Mouse (Mus musculus) intestine, embryonic 16.5 days (tissue): ENCODE results near the gene Plch2. TPM values are rescaled to one million over a fixed set of nuclear protein-coding genes. Genes with fewer than 3 reads are reported as not detected.
A peak's percentile ranks its signal among the peaks of the same experiment; 100 is the strongest.

ENCODE experiments used
- ATAC-seq: fragments of 200-750 bp; cut with Nextera tagmentation; 2 replicates; pipeline ENCODE4 v1.8.0; 2017; ENCODE audit warnings: moderate TSS enrichment, moderate library complexity
- H3K27ac ChIP-seq: fragments of 300-500 bp; sonication (generic); 2 replicates; pipeline ENCODE4 v1.5.1; 2014; ENCODE audit warnings: mild to moderate bottlenecking, low read length
- H3K27me3 ChIP-seq: fragments of 300-500 bp; sonication (generic); replicated peaks from 2 replicates; pipeline ENCODE4 v1.6.1; 2014; ENCODE audit warnings: low read length, control low read depth, mixed read lengths; ENCODE audit not compliant: control insufficient read depth, insufficient read depth
- H3K36me3 ChIP-seq: fragments of 300-500 bp; sonication (generic); 2 replicates; pipeline ENCODE4 v1.6.1; 2014; ENCODE audit warnings: low read length, control low read depth; ENCODE audit not compliant: control insufficient read depth, insufficient read depth
- H3K4me1 ChIP-seq: fragments of 300-500 bp; sonication (generic); 2 replicates; pipeline ENCODE4 v1.6.1; 2014; ENCODE audit warnings: low read length, control low read depth, mixed read lengths; ENCODE audit not compliant: control insufficient read depth, insufficient read depth
- H3K4me2 ChIP-seq: fragments of 300-500 bp; sonication (generic); 2 replicates; pipeline ENCODE4 v1.6.1; 2014; ENCODE audit warnings: low read depth, low read length, control low read depth
- H3K4me3 ChIP-seq: fragments of 300-500 bp; sonication (generic); 2 replicates; pipeline ENCODE4 v1.5.1; 2014; ENCODE audit warnings: mild to moderate bottlenecking, low read length
- H3K9ac ChIP-seq: fragments of 300-500 bp; sonication (generic); 2 replicates; pipeline ENCODE4 v1.6.1; 2014; ENCODE audit warnings: low read depth, low read length
- H3K9me3 ChIP-seq: fragments of 300-500 bp; sonication (generic); 2 replicates; pipeline ENCODE4 v1.6.1; 2016; ENCODE audit warnings: low read length, control low read depth; ENCODE audit not compliant: control insufficient read depth
- WGBS: fragments of 180-500 bp; shearing (Covaris S2); extraction: QIAGEN DNeasy Blood & Tissue Kit; methylation state at CpG from one replicate; pipeline ENCODE4 v1.1.7; 2014; 5-methylcytosine and 5-hydroxymethylcytosine counted together
- polyA plus RNA-seq: library from polyadenylated mRNA; unstranded; fragments of >200 nt; fragmentation: Nextera tagmentation; extraction: Ambion mirVana; gene quantifications from 2 replicates; pipeline ENCODE4 v1.2.1, GENCODE M21; 2015

Gene Plch2
- polyA plus RNA-seq, 1 experiment from 2014 or later, result 19.8 TPM

DNA sequence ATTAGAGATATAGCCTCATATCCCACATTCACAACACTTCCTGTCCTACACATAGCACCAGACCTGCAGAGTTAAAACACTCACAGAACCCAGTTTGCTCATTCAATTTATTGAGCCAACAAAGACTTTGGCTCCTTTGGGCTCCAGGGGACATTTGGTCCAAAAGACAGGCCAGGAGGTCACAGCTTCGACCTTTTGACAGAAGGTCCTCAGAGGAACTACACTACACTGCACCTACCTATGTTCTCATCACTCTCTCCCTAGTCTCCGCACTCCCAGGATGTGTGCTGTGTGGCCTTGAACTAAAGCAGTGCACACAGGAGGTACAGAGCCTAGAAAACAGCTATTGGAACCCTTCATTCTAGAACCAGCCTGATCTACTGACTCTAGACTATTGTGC is 19.2 kb upstream of the Plch2 start:
- no peak overlapping the region for H3K4me3 ChIP-seq
- 94% methylated on average over 2 of the region's 2 CpGs for WGBS
- H3K27ac ChIP-seq, result no peak overlapping the region
- H3K9me3 ChIP-seq, result no peaks in the 10 kb centered on the region
- peaks cover 5% of the 10 kb centered on the region; the same call in 1 of the 2 replicates for H3K4me1 ChIP-seq
- H3K4me2 ChIP-seq, result no peak overlapping the region
- no peaks in the 10 kb centered on the region for H3K27me3 ChIP-seq
- H3K36me3 ChIP-seq, result peaks cover 37% of the 10 kb centered on the region
- ATAC-seq, result no peak
- no peak overlapping the region for H3K9ac ChIP-seq

DNA sequence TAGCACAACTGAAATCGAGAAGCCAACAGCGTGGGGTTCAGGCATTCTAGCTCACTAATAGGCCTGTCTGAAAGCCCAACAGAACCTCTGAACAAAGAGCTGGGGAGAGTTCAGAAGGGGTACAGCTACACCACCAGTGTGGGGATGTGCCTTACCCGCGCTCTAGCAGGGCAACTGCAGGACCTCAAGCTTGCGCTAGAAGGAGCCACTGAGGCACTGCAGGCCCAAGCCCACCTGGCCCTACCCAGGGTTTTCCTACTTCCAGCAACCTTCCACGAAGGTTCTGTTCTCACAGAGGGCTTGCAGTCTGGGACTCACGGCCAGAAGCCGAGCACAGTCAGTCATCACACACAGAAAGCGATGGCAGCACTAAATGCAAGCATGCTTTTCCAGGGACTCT is 18.6 kb upstream of the Plch2 start:
- H3K9me3 ChIP-seq, result no peaks in the 10 kb centered on the region
- no peak overlapping the region for H3K4me3 ChIP-seq
- no peak overlapping the region for H3K4me2 ChIP-seq
- no peaks in the 10 kb centered on the region for H3K4me1 ChIP-seq
- H3K27me3 ChIP-seq, result no peaks in the 10 kb centered on the region
- no peak overlapping the region for H3K9ac ChIP-seq
- 91% methylated on average over 9 of the region's 9 CpGs for WGBS
- peaks cover 38% of the 10 kb centered on the region for H3K36me3 ChIP-seq
- no peak for ATAC-seq
- no peak overlapping the region for H3K27ac ChIP-seq

DNA sequence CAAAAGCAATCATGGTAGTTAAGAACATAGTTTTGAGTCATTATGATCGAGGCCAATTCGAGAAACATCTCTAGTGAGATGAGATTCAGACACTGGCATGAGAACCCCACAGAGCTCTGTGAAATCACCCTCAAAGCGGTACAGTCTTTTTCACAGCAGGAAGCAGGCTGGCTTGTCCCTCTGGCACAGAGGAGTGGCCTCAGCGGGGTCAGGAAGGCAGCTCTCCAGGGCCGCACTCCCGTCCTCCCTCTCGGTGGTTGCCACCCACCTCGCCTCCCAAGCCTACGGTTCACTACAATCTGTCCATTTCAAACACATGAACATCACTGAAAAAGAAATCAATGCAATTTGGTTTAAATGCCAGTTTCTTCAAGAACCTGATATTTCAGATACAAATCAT is 17.8 kb upstream of the Plch2 start:
- WGBS, result 80% methylated on average over 9 of the region's 9 CpGs
- Histone ChIP-seq H3K27ac (no peak overlapping the region), H3K4me1 (no peaks in the 10 kb centered on the region), H3K4me3 (no peak overlapping the region), H3K27me3 (no peaks in the 10 kb centered on the region), H3K9ac (no peak overlapping the region), H3K4me2 (no peak overlapping the region), H3K36me3 (peaks cover 39% of the 10 kb centered on the region), H3K9me3 (no peaks in the 10 kb centered on the region)
- no peak for ATAC-seq

DNA sequence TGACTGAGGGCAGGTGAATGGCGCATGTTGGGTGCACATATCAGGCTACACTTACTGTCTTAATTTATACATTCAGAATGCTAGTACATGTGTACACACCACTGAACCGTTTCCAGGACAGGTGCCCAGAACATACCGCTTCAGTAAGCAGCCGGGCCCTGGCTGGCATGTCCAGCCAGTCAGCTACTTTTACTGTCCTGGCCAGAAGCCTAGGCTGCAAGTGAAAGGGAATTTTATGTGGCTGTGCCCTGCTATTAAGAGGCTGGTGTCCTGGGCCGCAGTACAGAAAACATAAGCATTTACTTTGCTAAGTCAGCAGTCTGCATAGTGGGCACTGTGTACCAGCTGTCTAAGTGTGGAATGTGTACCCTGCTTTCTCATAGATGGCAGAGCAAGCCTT is 14.3 kb upstream of the Plch2 start:
- peaks cover 39% of the 10 kb centered on the region for H3K36me3 ChIP-seq
- H3K4me3 ChIP-seq, result no peak overlapping the region
- no peak overlapping the region for H3K27ac ChIP-seq
- H3K9ac ChIP-seq, result no peak overlapping the region
- H3K9me3 ChIP-seq, result no peaks in the 10 kb centered on the region
- WGBS, result 89% methylated on average over 5 of the region's 5 CpGs
- peaks cover 17% of the 10 kb centered on the region for H3K4me1 ChIP-seq
- no peak for ATAC-seq
- no peaks in the 10 kb centered on the region for H3K27me3 ChIP-seq
- no peak overlapping the region for H3K4me2 ChIP-seq

DNA sequence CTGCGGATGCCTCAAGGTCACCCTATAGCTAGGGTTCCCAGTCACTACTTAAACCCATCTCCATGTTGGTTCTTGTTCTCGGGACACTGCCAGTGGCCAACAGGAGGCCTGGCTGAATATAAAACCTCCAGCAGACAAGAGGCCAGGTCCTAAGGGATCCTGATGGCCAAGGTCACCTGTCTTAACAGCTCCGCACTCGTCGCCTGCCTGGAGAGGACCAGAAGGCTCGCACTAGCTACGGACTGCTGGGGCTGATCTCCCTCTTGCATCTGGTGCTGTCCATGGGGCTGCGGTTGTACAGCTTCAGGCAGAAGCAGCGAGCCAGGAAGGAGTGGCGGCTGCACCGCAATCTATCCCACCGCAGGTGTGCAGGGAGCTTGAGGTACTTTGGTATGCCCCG is 13.6 kb upstream of the Plch2 start:
- Histone ChIP-seq H3K9me3 (no peaks in the 10 kb centered on the region), H3K4me1 (peaks cover 17% of the 10 kb centered on the region), H3K27ac (no peak overlapping the region), H3K27me3 (no peaks in the 10 kb centered on the region), H3K9ac (no peak overlapping the region), H3K4me2 (no peak overlapping the region), H3K36me3 (peaks cover 32% of the 10 kb centered on the region), H3K4me3 (no peak overlapping the region)
- no peak for ATAC-seq
- 91% methylated on average over 13 of the region's 13 CpGs for WGBS

DNA sequence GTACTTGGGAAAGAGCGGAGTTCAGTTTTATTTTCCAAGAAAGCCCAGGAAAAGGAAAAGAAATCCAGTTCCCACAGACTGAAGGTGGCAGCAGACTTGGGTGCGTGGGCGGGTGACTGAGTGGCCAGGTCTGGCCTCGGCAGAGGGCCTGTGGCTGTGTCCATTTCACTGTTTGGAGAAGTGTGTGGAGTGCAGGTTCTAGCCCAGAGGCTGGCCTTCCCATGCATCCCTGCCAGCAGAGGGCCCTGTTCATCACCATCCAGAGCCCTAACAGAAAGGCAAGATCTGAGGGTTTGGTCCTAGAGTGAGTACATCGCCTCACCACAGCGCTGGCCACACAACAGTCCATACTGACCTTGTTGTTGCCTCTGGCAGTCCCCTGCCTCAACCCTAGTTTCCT is 12.6 kb upstream of the Plch2 start:
- WGBS, result 79% methylated on average over 6 of the region's 6 CpGs
- Histone ChIP-seq H3K4me2 (no peak overlapping the region), H3K27me3 (no peaks in the 10 kb centered on the region), H3K4me1 (peaks cover 17% of the 10 kb centered on the region), H3K4me3 (no peak overlapping the region), H3K27ac (no peak overlapping the region; the same call in 1 of the 2 replicates), H3K9me3 (no peaks in the 10 kb centered on the region), H3K9ac (no peak overlapping the region), H3K36me3 (peaks cover 30% of the 10 kb centered on the region)
- ATAC-seq, result no peak

DNA sequence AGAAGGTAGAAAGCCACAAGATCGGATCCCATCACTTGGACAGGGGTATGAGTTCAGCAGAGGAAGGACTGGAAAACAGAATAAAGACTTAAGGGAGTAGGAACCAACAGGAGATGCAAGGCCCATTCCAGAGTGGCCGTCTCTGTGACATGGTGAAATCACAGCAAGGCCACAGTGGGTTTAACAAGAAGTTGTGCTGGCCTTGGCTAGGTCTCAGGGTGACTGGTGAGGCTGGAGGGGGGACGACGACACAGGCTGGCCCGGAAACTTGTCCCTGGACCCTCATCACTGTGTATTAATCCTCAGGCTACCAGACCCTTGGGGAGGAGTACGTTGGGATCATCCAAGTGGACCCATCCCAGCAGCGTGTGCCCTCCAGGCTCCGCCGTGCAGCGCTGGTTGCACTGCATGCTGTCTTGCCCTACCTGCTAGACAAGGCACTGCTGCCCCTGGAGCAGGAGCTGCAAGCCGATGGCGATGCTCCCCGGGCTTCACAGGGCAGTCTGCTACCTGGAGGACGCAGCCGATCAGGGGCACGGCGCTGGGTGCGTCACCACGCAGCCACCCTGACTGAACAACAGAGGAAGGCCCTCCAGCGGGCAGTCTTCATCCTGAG is 11.9 kb upstream of the Plch2 start:
- H3K36me3 ChIP-seq, result peaks cover 23% of the 10 kb centered on the region
- WGBS, result 91% methylated on average over 20 of the region's 20 CpGs
- H3K9ac ChIP-seq, result peak overlapping the region; percentile 87
- H3K27me3 ChIP-seq, result no peaks in the 10 kb centered on the region
- H3K27ac ChIP-seq, result no peak overlapping the region
- no peak overlapping the region for H3K4me3 ChIP-seq
- H3K9me3 ChIP-seq, result no peaks in the 10 kb centered on the region
- H3K4me2 ChIP-seq, result peak overlapping the region; percentile 68
- peaks cover 17% of the 10 kb centered on the region for H3K4me1 ChIP-seq
- no peak for ATAC-seq

DNA sequence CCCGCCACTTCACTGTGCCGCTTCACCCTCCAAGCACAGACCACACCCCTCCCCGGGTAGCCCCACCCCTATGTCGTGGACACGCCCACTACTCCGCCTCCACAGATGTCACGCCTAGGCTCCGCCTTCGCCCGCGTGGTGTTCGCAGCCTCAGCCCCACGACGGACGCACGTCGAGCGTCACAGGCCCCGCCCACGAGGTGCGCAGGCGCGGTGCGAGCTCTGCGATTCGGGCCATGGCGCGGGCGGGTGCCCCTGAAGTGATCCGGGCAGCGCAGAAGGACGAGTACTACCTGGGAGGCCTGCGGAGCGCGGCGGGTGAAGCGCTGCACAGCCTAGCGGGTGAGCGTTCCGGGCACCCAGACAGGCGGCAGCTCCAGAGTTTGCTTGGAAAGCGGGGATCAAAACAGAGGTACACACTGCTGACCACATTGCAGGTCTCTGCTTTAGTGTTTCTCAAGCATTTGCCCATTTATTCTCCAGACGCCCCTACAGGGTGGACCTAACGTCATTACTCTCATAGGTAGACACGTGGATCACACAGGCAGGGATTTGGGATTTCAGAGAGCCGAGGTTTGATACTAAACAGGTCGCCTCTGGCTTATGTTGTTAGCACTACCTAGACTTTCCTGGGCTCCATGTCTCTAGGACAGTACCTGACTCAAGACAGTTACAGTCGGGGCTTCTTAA is 10.4 kb upstream of the Plch2 start, which contains the start of gene Pex10:
TSS of gene Pex10 (plus strand) at position 183 of the 689 bp plus-strand sequence.
- Histone ChIP-seq H3K9me3 (no peaks in the 10 kb centered on the region), H3K36me3 (peaks cover 19% of the 10 kb centered on the region), H3K27ac (peak within 1 kb of the TSS; percentile 80), H3K9ac (peak within 1 kb of the TSS; percentile 87), H3K4me3 (peak within 1 kb of the TSS; percentile 76), H3K27me3 (no peaks in the 10 kb centered on the region), H3K4me1 (peaks cover 17% of the 10 kb centered on the region), H3K4me2 (peak within 1 kb of the TSS; percentile 81)
- under 1% methylated on average over 48 of the region's 48 CpGs for WGBS
- ATAC-seq, result peak; percentile 83

DNA sequence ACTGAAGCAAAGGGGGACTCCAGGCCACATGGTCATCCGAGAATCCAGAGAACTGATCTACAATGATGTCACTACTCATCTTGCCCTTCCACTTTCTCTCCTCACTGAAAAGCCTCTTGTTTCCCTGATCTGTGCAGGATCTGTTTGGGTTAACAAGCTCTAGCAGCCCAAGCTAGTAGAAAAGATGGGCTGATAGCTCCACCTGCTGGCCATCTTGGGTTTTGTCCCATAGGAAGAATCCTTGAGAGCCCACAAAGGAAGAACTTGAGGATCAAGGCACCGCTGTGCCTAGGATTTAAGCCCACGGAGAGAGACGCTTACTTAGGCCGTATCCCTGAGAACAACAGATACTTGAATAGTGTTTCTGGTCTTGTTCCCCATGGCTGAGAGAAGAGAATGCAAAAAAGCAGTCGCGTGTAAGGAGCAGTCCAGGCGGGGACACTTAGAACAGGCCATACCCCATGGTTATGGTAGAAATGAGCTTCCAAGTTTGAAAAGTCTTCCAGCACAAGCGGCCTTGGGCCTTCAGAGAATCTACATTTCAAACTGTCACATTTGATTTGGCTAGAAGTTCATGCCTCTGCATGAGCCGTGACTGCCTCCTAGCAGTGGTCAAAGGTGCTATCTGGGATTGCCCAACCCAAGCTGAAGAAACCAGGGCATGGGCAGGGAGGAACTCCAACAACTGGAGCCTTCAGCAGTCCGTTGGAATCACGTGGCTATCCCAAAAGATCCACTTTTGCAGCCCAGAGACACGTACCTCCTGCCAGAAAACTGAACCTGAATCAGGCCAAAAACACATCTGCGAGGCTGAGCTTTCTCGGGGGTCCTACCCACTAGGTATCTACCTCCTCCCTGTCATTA is 9.6 kb upstream of the Plch2 start:
- peak overlapping the region; percentile 81 for H3K4me2 ChIP-seq
- H3K27ac ChIP-seq, result peak overlapping the region; percentile 80
- H3K9ac ChIP-seq, result peak overlapping the region; percentile 54
- peaks cover 17% of the 10 kb centered on the region for H3K4me1 ChIP-seq
- H3K27me3 ChIP-seq, result no peaks in the 10 kb centered on the region
- peaks cover 12% of the 10 kb centered on the region for H3K36me3 ChIP-seq
- no peaks in the 10 kb centered on the region for H3K9me3 ChIP-seq
- ATAC-seq, result peak; percentile 68
- 2% methylated on average over 15 of the region's 15 CpGs for WGBS
- peak overlapping the region; percentile 76 for H3K4me3 ChIP-seq
